Mouse (Mus musculus): ENCODE results near the gene Zbbx. TPM values are rescaled to one million over a fixed set of nuclear protein-coding genes. Genes with fewer than 3 reads are reported as not detected.

Gene Zbbx
- 0.49 and 1.4 TPM in 2 replicates for polyA plus RNA-seq (2015; fragmentation: Nextera tagmentation; extraction: Ambion mirVana)

DNA sequence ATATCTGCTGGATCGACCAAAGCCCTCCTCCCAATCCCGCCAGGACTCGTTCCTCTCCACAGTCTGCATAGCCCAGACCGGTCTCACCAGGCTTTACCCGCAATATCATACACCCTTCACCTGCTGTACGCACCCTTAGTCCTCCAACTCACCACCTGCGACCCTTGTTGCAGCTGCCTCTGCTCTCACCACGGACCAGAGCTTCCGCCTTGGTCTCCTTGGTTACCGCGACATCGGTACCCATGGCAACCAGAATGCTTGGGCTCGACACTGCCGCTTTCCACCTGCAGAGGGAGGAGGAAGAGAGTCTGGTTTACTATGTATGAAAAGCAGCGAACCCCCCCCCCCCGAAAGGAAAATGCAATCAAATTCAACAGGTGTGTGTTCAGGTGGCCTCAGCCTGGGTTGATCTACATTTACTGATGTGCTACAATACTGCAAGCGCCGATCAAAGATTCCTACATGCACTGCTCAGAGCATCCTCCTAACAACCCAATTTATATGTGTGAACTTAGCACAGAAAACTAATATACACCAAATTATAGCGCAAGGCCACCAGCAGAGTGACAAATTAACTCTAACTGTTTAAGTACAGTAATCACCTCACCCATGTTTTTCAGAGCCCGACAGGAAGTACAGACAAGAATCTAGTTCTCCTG lies at the start of gene Zbbx:
Zbbx (minus strand) TSS at position 197 of the 659 bp plus-strand sequence.
- Histone ChIP-seq H3K27me3 (no peaks in the 10 kb centered on the region), H3K9me3 (replicated peaks) (no peaks in the 10 kb centered on the region), H3K27ac (no peak within 1 kb of the TSS), H3K4me2 (peak within 1 kb of the TSS; percentile 76), H3K9ac (peak within 1 kb of the TSS; percentile 52), H3K36me3 (ENCODE audit: poor library complexity, severe bottlenecking) (no peaks in the 10 kb centered on the region), H3K4me3 (peak within 1 kb of the TSS; percentile 43), H3K4me1 (peaks cover 8% of the 10 kb centered on the region)
- 12% methylated on average over 20 of the region's 20 CpGs for WGBS
- peak; percentile 99 for ATAC-seq

DNA sequence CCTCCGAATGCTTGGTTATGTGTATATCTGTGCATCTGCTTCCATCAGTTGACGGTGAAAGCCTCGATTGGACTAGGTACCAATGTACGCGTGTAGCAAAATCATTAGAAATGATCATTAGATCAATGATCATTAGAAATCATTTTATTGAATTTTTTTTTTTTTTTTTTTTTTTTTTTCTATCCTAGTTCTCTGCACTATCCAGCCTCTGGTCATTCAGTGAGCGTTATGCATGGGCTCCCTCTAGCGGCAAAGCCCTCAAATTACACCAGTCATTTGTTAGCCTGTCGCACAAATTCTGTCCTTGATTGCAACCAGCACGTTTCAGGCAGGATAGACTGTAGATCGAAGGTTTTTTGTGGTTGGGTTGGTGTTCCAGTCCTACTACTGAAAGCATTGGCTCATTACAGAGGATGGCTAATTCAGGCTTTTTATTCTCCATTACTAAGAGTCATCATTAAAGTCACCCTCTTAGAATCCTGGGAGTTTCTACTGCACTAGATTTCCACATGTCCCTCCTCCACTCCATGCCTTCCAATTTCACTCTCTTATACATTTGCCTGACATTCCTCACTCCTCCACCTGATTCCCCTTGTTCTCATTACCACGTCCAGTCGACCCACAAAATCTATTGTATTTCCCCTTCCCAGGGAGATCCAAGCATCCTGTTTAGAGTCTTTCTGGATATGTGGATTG lies 38.1 kb upstream of the Zbbx start:
- Histone ChIP-seq H3K4me3 (no peak overlapping the region), H3K9me3 (replicated peaks) (no peaks in the 10 kb centered on the region), H3K4me2 (no peak overlapping the region), H3K27me3 (no peaks in the 10 kb centered on the region), H3K9ac (no peak overlapping the region), H3K4me1 (no peaks in the 10 kb centered on the region), H3K27ac (no peak overlapping the region), H3K36me3 (ENCODE audit: poor library complexity, severe bottlenecking) (no peaks in the 10 kb centered on the region)
- 39% methylated on average over 12 of the region's 12 CpGs for WGBS
- ATAC-seq: peak; percentile 75

DNA sequence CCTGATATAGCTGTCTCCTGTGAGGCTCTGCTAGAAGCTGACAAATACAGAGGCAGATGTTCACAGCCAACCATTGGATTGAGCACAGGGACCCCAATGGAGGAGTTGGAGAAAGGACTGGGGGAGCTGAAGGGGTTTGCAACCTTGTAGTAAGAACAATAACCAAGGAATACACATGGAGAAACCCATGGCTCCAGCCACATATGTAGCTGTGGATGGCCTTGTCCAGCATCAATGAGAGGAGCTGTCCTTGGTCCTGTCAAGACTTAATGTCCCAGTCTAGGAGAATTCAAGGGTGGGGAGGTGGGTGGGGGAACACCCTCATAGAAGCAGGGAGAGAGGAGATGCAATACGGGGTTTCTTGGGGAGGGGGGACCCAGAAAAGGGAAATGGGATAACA lies 17.8 kb upstream of the Zbbx start:
- Histone ChIP-seq H3K9ac (no peak overlapping the region), H3K27me3 (no peaks in the 10 kb centered on the region), H3K4me3 (no peak overlapping the region), H3K4me2 (no peak overlapping the region), H3K9me3 (replicated peaks) (no peaks in the 10 kb centered on the region), H3K4me1 (no peaks in the 10 kb centered on the region), H3K36me3 (ENCODE audit: poor library complexity, severe bottlenecking) (no peaks in the 10 kb centered on the region), H3K27ac (no peak overlapping the region)
- 74% methylated on average over 1 of the region's 1 CpGs for WGBS
- no peak for ATAC-seq

DNA sequence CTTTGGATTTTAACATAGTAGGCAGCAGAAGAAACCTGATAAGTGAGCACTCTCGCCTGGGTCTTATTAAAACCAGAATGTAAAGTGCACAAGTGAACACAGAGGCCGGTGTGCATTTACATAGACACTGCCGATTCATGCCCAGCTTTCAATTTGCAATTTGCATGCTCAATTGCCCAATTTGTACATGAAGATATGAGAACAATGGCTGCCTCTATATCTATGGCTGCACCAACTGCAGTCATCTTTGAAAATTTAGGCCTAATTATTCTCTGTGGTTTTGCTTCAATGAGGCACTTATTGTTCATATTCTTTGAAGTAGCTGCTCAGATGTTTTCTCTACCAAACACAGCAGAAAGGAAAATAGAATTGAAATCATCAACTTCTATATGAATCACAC lies 23.0 kb downstream of the Zbbx start:
- Histone ChIP-seq H3K9me3 (replicated peaks) (no peaks in the 10 kb centered on the region), H3K4me2 (no peak overlapping the region), H3K9ac (no peak overlapping the region), H3K4me1 (peaks cover 3% of the 10 kb centered on the region; the same call in 1 of the 2 replicates), H3K4me3 (no peak overlapping the region), H3K27ac (no peak overlapping the region), H3K36me3 (ENCODE audit: poor library complexity, severe bottlenecking) (no peaks in the 10 kb centered on the region), H3K27me3 (no peaks in the 10 kb centered on the region)
- peak; percentile 86 for ATAC-seq
- WGBS: 9% methylated on average over 3 of the region's 3 CpGs

DNA sequence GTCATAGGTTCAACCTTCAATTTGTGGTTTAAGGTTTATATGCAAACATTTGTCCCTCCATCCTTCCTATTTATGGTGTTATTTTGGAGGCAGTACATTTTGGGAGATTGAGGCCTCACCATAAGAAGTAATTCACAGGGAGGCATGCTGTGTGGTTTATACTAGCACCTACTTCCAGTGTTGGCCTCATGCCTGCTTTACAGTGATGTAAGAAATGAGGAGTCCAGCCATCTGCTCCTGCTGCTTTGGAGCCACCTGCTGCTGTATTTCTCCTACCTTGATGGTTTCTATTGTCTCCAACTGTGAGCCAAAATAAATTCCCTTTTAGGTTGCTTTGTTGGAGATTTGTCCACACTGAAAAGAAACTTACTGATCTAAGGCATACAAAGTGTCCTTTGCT lies 60.0 kb downstream of the Zbbx start:
- H3K27me3 ChIP-seq: no peaks in the 10 kb centered on the region
- no peaks in the 10 kb centered on the region for H3K4me1 ChIP-seq
- no peak overlapping the region for H3K9ac ChIP-seq
- H3K36me3 ChIP-seq (ENCODE audit: poor library complexity, severe bottlenecking): no peaks in the 10 kb centered on the region
- H3K9me3 ChIP-seq (replicated peaks): no peaks in the 10 kb centered on the region
- H3K4me2 ChIP-seq: no peak overlapping the region
- 0 out of 2 replicates have a peak, but pooled peaks have one; percentile 51 for ATAC-seq
- no peak overlapping the region for H3K4me3 ChIP-seq
- H3K27ac ChIP-seq: no peak overlapping the region

DNA sequence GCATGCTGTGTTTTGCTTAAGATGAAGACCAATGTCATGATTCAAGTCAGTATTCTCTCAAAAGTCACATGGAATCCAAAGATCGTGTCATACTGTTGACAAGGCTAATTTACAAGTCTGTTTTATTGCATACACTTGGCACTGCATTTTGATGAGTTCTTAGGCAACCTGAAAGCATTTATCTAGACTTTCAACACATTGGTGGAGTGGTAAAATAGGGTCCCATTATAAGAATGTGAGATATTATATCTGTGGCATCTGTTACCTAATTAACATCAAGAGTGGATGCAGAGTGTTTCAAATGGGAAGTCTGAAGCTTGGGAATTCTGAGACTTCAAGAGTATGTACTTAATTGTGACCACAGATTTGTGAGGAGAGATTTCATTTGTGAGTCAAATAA lies 79.1 kb downstream of the Zbbx start:
- ATAC-seq: peak; percentile 90
- H3K4me2 ChIP-seq: no peak overlapping the region
- no peak overlapping the region for H3K4me3 ChIP-seq
- H3K27ac ChIP-seq: no peak overlapping the region
- no peak overlapping the region for H3K9ac ChIP-seq
- 53% methylated on average over 1 of the region's 1 CpGs for WGBS
- H3K36me3 ChIP-seq (ENCODE audit: poor library complexity, severe bottlenecking): no peaks in the 10 kb centered on the region
- no peaks in the 10 kb centered on the region for H3K9me3 ChIP-seq (replicated peaks)
- no peaks in the 10 kb centered on the region for H3K27me3 ChIP-seq
- H3K4me1 ChIP-seq: no peaks in the 10 kb centered on the region

DNA sequence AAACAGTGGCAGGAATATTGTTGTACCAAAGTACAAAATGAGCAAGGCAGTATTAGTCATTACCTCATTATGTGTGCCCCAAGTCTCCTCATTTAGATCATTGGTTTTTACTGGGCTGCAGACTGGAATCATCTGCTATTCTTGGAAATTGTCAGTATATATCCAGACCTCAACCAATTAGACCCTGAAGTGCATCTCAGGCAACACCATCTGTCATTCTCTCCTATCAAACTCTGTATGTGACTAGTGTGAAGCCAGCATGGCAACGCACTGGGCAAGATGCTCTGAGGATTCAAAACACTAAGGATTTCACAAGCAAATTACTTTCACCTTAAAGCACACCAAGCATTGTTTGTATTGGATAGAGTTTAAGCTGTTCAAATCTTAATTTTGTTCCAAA lies 85.9 kb downstream of the Zbbx start:
- Histone ChIP-seq H3K9me3 (replicated peaks) (no peaks in the 10 kb centered on the region), H3K9ac (no peak overlapping the region), H3K4me1 (no peaks in the 10 kb centered on the region), H3K27ac (no peak overlapping the region), H3K36me3 (ENCODE audit: poor library complexity, severe bottlenecking) (no peaks in the 10 kb centered on the region), H3K4me2 (no peak overlapping the region), H3K4me3 (no peak overlapping the region), H3K27me3 (no peaks in the 10 kb centered on the region)
- 65% methylated on average over 1 of the region's 1 CpGs for WGBS
- ATAC-seq: peak; percentile 96

DNA sequence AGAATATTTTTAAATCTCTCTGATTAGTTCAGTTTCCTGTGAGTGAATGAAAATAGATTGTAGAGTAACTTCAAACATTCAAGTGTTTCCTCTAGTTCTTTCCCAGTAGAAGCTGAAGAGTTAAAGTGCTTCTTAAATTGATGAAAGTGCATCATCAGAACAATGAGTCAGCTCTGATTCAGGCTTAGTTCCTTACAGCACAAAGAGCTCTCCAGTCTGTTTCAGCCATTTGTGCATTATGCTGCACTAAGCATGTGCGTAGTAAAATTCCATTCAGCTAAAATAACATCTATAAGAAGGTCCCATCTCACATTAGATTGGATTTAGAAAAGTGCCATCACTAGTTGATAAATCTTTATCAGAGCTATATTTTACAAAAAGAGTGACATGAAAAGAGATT lies 155.1 kb downstream of the Zbbx start:
- Histone ChIP-seq H3K9ac (no peak overlapping the region), H3K4me1 (no peaks in the 10 kb centered on the region), H3K4me2 (no peak overlapping the region), H3K27me3 (no peaks in the 10 kb centered on the region), H3K36me3 (ENCODE audit: poor library complexity, severe bottlenecking) (no peaks in the 10 kb centered on the region), H3K27ac (no peak overlapping the region), H3K4me3 (no peak overlapping the region), H3K9me3 (replicated peaks) (no peaks in the 10 kb centered on the region)
- 83% methylated on average over 1 of the region's 1 CpGs for WGBS
- no peak for ATAC-seq

Other genes starting within 250 kb of the Zbbx start
- not detected in 2 replicates for gene Serpini2, start 105.0 kb upstream of the Zbbx start, polyA plus RNA-seq (2015; fragmentation: Nextera tagmentation; extraction: Ambion mirVana)

Measured in forebrain, embryonic 13.5 days (tissue).